ENCODE assay signal across 10 mouse cellular contexts in genomic region chr14:31930367-31930766, GRCm38 (mm10).
A peak's percentile ranks its signal among the peaks of the same experiment; 100 is the strongest.
DNase-seq lines count a peak whose midpoint lies in the region; ATAC-seq lines count a peak whose summit lies in the region.
"Had no signal": no experiment of that assay in that cellular context is flagged by ENCODE, and none has a peak within 500 bp of the region (broad histone marks: within the 10 kb centered on the region; RNA-seq: fewer than 3 reads in every experiment).

No protein-coding gene starts in this region.

- WGBS in midbrain, embryonic 15.5 days = 77% methylated on average over 9 of the region's 9 CpGs
- WGBS in midbrain, embryonic 13.5 days = 83% methylated on average over 9 of the region's 9 CpGs
- 72% methylated on average over 9 of the region's 9 CpGs for WGBS in hindbrain, embryonic 15.5 days
- 42% methylated on average over 9 of the region's 9 CpGs for WGBS in limb, embryonic 15.5 days

- no peak overlapping the region for H3K4me2 ChIP-seq in midbrain, embryonic 15.5 days
- no peak overlapping the region for H3K4me2 ChIP-seq in midbrain, embryonic 13.5 days (replicated peaks)
- H3K4me2 ChIP-seq in hindbrain, embryonic 15.5 days = no peak overlapping the region
- H3K4me2 ChIP-seq in limb, embryonic 15.5 days = no peak overlapping the region
- H3K4me2 ChIP-seq: embryonic facial prominence, embryonic 13.5 days; neural tube, embryonic 12.5 days had no signal

- no peaks in the 10 kb centered on the region for H3K9me3 ChIP-seq in midbrain, embryonic 15.5 days
- no peaks in the 10 kb centered on the region for H3K9me3 ChIP-seq in midbrain, embryonic 13.5 days
- H3K9me3 ChIP-seq in hindbrain, embryonic 15.5 days = no peaks in the 10 kb centered on the region
- H3K9me3 ChIP-seq in limb, embryonic 15.5 days = no peaks in the 10 kb centered on the region
- H3K9me3 ChIP-seq: embryonic facial prominence, embryonic 13.5 days; neural tube, embryonic 12.5 days had no signal

- peak; percentile 78 for DNase-seq in adrenal gland, adult 2 months
- peak; percentile 21 for DNase-seq in fibroblast of lung, adult 2 months (ENCODE audit: low read depth)
- peak; percentile 14 for DNase-seq in splenic B cell, adult 2 months (ENCODE audit: low read depth, low spot score)
- no peak for DNase-seq in thymus, postnatal 4 days

- no peak for ATAC-seq in midbrain, embryonic 15.5 days (replicated peaks)
- ATAC-seq in midbrain, embryonic 13.5 days = no peak
- ATAC-seq in hindbrain, embryonic 15.5 days (ENCODE audit: low FRiP score, low read depth) = no peak
- no peak; the same call in 1 of the 2 replicates for ATAC-seq in limb, embryonic 15.5 days (ENCODE audit: insufficient number of reproducible peaks, low FRiP score, low TSS enrichment, low read depth)

- H3K27ac ChIP-seq in midbrain, embryonic 15.5 days = peak overlapping the region; percentile 20; the same call in 1 of the 2 replicates
- H3K27ac ChIP-seq in midbrain, embryonic 13.5 days = no peak overlapping the region
- peak overlapping the region; percentile 25 for H3K27ac ChIP-seq in hindbrain, embryonic 15.5 days (replicated peaks)
- H3K27ac ChIP-seq in limb, embryonic 15.5 days = peak overlapping the region; percentile 65
- H3K27ac ChIP-seq: embryonic facial prominence, embryonic 13.5 days; neural tube, embryonic 12.5 days had no signal

- no peaks in the 10 kb centered on the region for H3K36me3 ChIP-seq in midbrain, embryonic 15.5 days (replicated peaks)
- no peaks in the 10 kb centered on the region for H3K36me3 ChIP-seq in midbrain, embryonic 13.5 days
- no peaks in the 10 kb centered on the region for H3K36me3 ChIP-seq in hindbrain, embryonic 15.5 days
- H3K36me3 ChIP-seq in limb, embryonic 15.5 days = no peaks in the 10 kb centered on the region
- H3K36me3 ChIP-seq in splenic B cell, adult 2 months (ENCODE audit: control insufficient read depth, insufficient read depth, low read length, poor library complexity, severe bottlenecking) = no peaks in the 10 kb centered on the region
- H3K36me3 ChIP-seq: embryonic facial prominence, embryonic 13.5 days; neural tube, embryonic 12.5 days had no signal

- no peak overlapping the region for H3K4me3 ChIP-seq in midbrain, embryonic 15.5 days
- H3K4me3 ChIP-seq in midbrain, embryonic 13.5 days (replicated peaks) = no peak overlapping the region
- no peak overlapping the region for H3K4me3 ChIP-seq in hindbrain, embryonic 15.5 days
- no peak overlapping the region for H3K4me3 ChIP-seq in limb, embryonic 15.5 days
- H3K4me3 ChIP-seq: embryonic facial prominence, embryonic 13.5 days; neural tube, embryonic 12.5 days had no signal

- H3K4me1 ChIP-seq in midbrain, embryonic 15.5 days = peaks cover 17% of the 10 kb centered on the region
- peaks cover 29% of the 10 kb centered on the region for H3K4me1 ChIP-seq in midbrain, embryonic 13.5 days (replicated peaks)
- peaks cover 20% of the 10 kb centered on the region for H3K4me1 ChIP-seq in hindbrain, embryonic 15.5 days (replicated peaks)
- H3K4me1 ChIP-seq in limb, embryonic 15.5 days = peaks cover 23% of the 10 kb centered on the region
- H3K4me1 ChIP-seq: neural tube, embryonic 12.5 days had no signal

- no peak overlapping the region for H3K9ac ChIP-seq in midbrain, embryonic 15.5 days
- H3K9ac ChIP-seq in midbrain, embryonic 13.5 days (replicated peaks) = no peak overlapping the region
- no peak overlapping the region for H3K9ac ChIP-seq in hindbrain, embryonic 15.5 days
- no peak overlapping the region for H3K9ac ChIP-seq in limb, embryonic 15.5 days
- H3K9ac ChIP-seq: embryonic facial prominence, embryonic 13.5 days; neural tube, embryonic 12.5 days had no signal

- H3K27me3 ChIP-seq in midbrain, embryonic 15.5 days (replicated peaks) = no peaks in the 10 kb centered on the region
- no peaks in the 10 kb centered on the region for H3K27me3 ChIP-seq in midbrain, embryonic 13.5 days
- no peaks in the 10 kb centered on the region for H3K27me3 ChIP-seq in hindbrain, embryonic 15.5 days
- no peaks in the 10 kb centered on the region for H3K27me3 ChIP-seq in limb, embryonic 15.5 days
- 0 out of 2 replicates have a peak, but pooled peaks cover 2% of the 10 kb centered on the region for H3K27me3 ChIP-seq in splenic B cell, adult 2 months (ENCODE audit: control insufficient read depth, insufficient read depth, low read length, poor library complexity, severe bottlenecking)
- H3K27me3 ChIP-seq: embryonic facial prominence, embryonic 13.5 days; neural tube, embryonic 12.5 days had no signal
